In genomic region chr2:131747707-131748106, GRCm38 (mm10) we compare ENCODE assay signal across 14 mouse cellular contexts.
"Had no signal": no experiment of that assay in that cellular context is flagged by ENCODE, and none has a peak within 500 bp of the region (broad histone marks: within the 10 kb centered on the region; RNA-seq: fewer than 3 reads in every experiment).

No protein-coding gene starts in this region.

- H3K9me3 ChIP-seq: kidney, embryonic 15.5 days; limb, embryonic 12.5 days; liver, embryonic 13.5 days; lung, embryonic 15.5 days; midbrain, embryonic 15.5 days; neural tube, embryonic 12.5 days had no signal

- H3K36me3 ChIP-seq: kidney, embryonic 15.5 days; limb, embryonic 12.5 days; liver, embryonic 13.5 days; lung, embryonic 15.5 days; midbrain, embryonic 15.5 days; neural tube, embryonic 12.5 days had no signal

- ATAC-seq: midbrain, embryonic 15.5 days had no signal

- H3K27ac ChIP-seq: limb, embryonic 12.5 days; liver, embryonic 13.5 days; macrophage; midbrain, embryonic 15.5 days; neural tube, embryonic 12.5 days had no signal

- H3K27me3 ChIP-seq: kidney, embryonic 15.5 days; limb, embryonic 12.5 days; liver, embryonic 13.5 days; lung, embryonic 15.5 days; midbrain, embryonic 15.5 days; neural tube, embryonic 12.5 days had no signal

- H3K4me3 ChIP-seq: kidney, embryonic 15.5 days; limb, embryonic 12.5 days; liver, embryonic 13.5 days; lung, embryonic 15.5 days; megakaryocyte, embryonic 14.5 days; midbrain, embryonic 15.5 days; neural tube, embryonic 12.5 days had no signal

- H3K4me1 ChIP-seq: limb, embryonic 12.5 days; liver, embryonic 13.5 days; megakaryocyte, embryonic 14.5 days; midbrain, embryonic 15.5 days; neural tube, embryonic 12.5 days had no signal

- H3K9ac ChIP-seq: kidney, embryonic 15.5 days; limb, embryonic 12.5 days; liver, embryonic 13.5 days; lung, embryonic 15.5 days; midbrain, embryonic 15.5 days; neural tube, embryonic 12.5 days had no signal

- DNase-seq: kidney, adult 2 months; kidney, postnatal 14 days; layer of hippocampus, postnatal 36 days; liver; liver, embryonic 13.5 days; lung, postnatal 14 days had no signal

- H3K4me2 ChIP-seq: kidney, embryonic 15.5 days; limb, embryonic 12.5 days; liver, embryonic 13.5 days; lung, embryonic 15.5 days; midbrain, embryonic 11.5 days; midbrain, embryonic 15.5 days; neural tube, embryonic 12.5 days had no signal
